Mouse (Mus musculus) C2C12 (cell line): ENCODE measurements around the gene Hoxa3.

Experiments
- CEBPB ChIP-seq: IDR thresholded peaks from one replicate; pipeline ENCODE4 v1.6.1; 2011; ENCODE audit warnings: low read depth, mild to moderate bottlenecking, control low read depth, moderate library complexity
- CTCF ChIP-seq: IDR thresholded peaks from one replicate; pipeline ENCODE4 v1.5.1; 2011; ENCODE audit not compliant: control insufficient read depth, insufficient read depth, insufficient read length
- MAX ChIP-seq: IDR thresholded peaks from one replicate; pipeline ENCODE4 v1.6.1; 2011; ENCODE audit warnings: mild to moderate bottlenecking, control low read depth
- MYOD1 ChIP-seq: IDR thresholded peaks from one replicate; pipeline ENCODE4 v1.6.1; 2011; ENCODE audit warnings: low read depth; ENCODE audit not compliant: control insufficient read depth, insufficient read length
- MYOG ChIP-seq: IDR thresholded peaks from one replicate; pipeline ENCODE4 v1.6.1; 2011; ENCODE audit not compliant: control insufficient read depth, insufficient read length; ENCODE audit errors: extremely low read depth
- USF1 ChIP-seq: IDR thresholded peaks from one replicate; pipeline ENCODE4 v1.6.1; 2011; ENCODE audit warnings: low read depth, mild to moderate bottlenecking, control low read depth, moderate library complexity

- TF ChIP-seq MAX (no peak), CTCF (no peak), USF1 (no peak), MYOD1 (no peak), CEBPB (no peak), MYOG (no peak)
Observed at GRCm38 (mm10) chr6:52169499-52170165, 43.5 kb downstream of the Hoxa3 start.
